Mouse (Mus musculus): ENCODE measurements around the gene Ppp1r15a. TPM values are rescaled to one million over a fixed set of nuclear protein-coding genes. Genes with fewer than 3 reads are reported as not detected.
A peak's percentile ranks its signal among the peaks of the same experiment; 100 is the strongest.

Ppp1r15a gene
- total and polyA plus RNA-seq, 2 experiments from 2014 or later, result 17.4 to 18.7 TPM

DNA sequence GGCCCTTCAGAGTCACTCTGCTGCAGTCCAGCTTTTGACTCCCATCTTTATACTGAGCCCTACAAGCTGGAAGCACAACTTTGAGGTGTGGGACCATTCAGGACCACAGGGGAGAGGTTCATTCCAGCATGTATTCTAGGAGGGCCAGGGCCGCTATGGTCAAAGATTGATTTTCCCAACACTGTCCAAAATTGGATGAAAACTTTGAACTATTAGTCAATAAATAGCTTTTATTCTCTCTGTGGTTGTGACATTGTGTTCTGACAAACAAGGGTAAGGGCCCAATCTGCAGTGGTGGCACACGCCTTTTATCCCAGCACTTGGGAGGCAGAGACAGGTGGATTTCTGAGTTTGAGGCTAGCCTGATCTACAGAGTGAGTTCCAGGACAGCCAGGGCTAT lies 27.9 kb upstream of the Ppp1r15a start:
- no peak overlapping the region for H3K9ac ChIP-seq (replicated peaks; ENCODE audit: low read length, poor library complexity, severe bottlenecking)
- no peak for ATAC-seq (ENCODE audit: low FRiP score)
- H3K36me3 ChIP-seq (ENCODE audit: insufficient read depth, low read length), result no peaks in the 10 kb centered on the region
- no peak for TF ChIP-seq CTCF (IDR thresholded peaks at IDR 0.05)
- DNase-seq (ENCODE audit: low spot score), result no peak
- H3K27ac ChIP-seq (ENCODE audit: low read depth, low read length), result no peak overlapping the region
- H3K4me3 ChIP-seq (ENCODE audit: low read depth, low read length), result no peak overlapping the region
- no peaks in the 10 kb centered on the region for H3K27me3 ChIP-seq (ENCODE audit: insufficient read depth, low read length)
- no peaks in the 10 kb centered on the region for H3K4me1 ChIP-seq (ENCODE audit: insufficient read depth, low read length)
- 95% methylated on average over 2 of the region's 2 CpGs for WGBS
- H3K9me3 ChIP-seq (ENCODE audit: low read length), result no peaks in the 10 kb centered on the region
- no peak overlapping the region for H3K4me2 ChIP-seq (ENCODE audit: low read depth, low read length, poor library complexity, severe bottlenecking)

DNA sequence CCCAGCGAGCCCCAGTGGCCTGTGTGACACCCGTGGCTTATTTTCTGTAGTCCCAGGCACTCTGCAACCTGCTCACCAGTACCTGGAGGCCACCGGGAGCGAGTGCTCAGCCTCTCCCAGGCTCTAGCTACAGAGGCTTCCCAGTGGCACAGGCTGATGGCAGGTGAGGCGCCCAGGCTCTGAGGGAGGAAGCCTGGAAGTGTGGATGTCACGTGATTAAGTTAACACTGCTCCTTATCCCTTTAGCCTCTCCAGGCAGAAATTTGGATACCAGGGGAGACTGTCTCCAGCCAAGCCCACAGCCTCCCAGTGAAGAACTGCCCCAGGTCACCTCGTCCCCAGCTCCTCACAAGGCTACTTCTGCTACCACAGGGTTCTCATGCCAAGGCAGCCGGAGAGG lies 27.5 kb upstream of the Ppp1r15a start:
- TF ChIP-seq CTCF (IDR thresholded peaks at IDR 0.05), result no peak

DNA sequence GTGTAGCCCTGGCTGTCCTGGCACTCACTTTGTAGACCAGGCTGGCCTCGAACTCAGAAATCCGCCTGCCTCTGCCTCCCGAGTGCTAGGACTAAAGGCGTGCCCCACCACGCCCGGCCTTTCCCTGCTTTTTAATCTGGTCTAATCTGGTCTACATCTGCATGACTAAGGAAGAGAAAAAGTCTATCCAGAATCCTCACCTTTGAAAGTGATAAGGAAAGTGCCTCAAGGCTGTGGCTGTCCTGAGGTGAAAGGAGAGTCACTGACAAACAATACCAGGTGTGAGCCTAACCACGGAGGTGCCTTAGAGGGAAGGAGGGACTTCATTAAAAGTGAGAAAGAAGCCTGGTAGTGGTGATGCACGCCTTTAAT lies 25.4 kb upstream of the Ppp1r15a start:
- Histone ChIP-seq H3K27me3 (ENCODE audit: insufficient read depth, low read length) (no peaks in the 10 kb centered on the region), H3K9ac (replicated peaks; ENCODE audit: low read length, poor library complexity, severe bottlenecking) (no peak overlapping the region), H3K27ac (ENCODE audit: low read depth, low read length) (no peak overlapping the region), H3K36me3 (ENCODE audit: insufficient read depth, low read length) (no peaks in the 10 kb centered on the region), H3K4me1 (ENCODE audit: insufficient read depth, low read length) (no peaks in the 10 kb centered on the region), H3K9me3 (ENCODE audit: low read length) (no peaks in the 10 kb centered on the region), H3K4me3 (ENCODE audit: low read depth, low read length) (no peak overlapping the region), H3K4me2 (ENCODE audit: low read depth, low read length, poor library complexity, severe bottlenecking) (no peak overlapping the region)
- DNase-seq (ENCODE audit: low spot score) (no peak), ATAC-seq (ENCODE audit: low FRiP score) (no peak)
- no peak for TF ChIP-seq CTCF (IDR thresholded peaks at IDR 0.05)
- WGBS, result 84% methylated on average over 8 of the region's 8 CpGs

More for the DNA sequence above, 27.5 kb upstream of the Ppp1r15a start:
- Histone ChIP-seq H3K9ac (replicated peaks; ENCODE audit: low read length, poor library complexity, severe bottlenecking) (no peak overlapping the region), H3K36me3 (ENCODE audit: insufficient read depth, low read length) (no peaks in the 10 kb centered on the region), H3K27me3 (ENCODE audit: insufficient read depth, low read length) (no peaks in the 10 kb centered on the region), H3K27ac (ENCODE audit: low read depth, low read length) (no peak overlapping the region), H3K9me3 (ENCODE audit: low read length) (no peaks in the 10 kb centered on the region), H3K4me2 (ENCODE audit: low read depth, low read length, poor library complexity, severe bottlenecking) (no peak overlapping the region), H3K4me3 (ENCODE audit: low read depth, low read length) (no peak overlapping the region), H3K4me1 (ENCODE audit: insufficient read depth, low read length) (no peaks in the 10 kb centered on the region)
- 61% methylated on average over 8 of the region's 8 CpGs for WGBS
- ATAC-seq (ENCODE audit: low FRiP score), result no peak
- no peak for DNase-seq (ENCODE audit: low spot score)

DNA sequence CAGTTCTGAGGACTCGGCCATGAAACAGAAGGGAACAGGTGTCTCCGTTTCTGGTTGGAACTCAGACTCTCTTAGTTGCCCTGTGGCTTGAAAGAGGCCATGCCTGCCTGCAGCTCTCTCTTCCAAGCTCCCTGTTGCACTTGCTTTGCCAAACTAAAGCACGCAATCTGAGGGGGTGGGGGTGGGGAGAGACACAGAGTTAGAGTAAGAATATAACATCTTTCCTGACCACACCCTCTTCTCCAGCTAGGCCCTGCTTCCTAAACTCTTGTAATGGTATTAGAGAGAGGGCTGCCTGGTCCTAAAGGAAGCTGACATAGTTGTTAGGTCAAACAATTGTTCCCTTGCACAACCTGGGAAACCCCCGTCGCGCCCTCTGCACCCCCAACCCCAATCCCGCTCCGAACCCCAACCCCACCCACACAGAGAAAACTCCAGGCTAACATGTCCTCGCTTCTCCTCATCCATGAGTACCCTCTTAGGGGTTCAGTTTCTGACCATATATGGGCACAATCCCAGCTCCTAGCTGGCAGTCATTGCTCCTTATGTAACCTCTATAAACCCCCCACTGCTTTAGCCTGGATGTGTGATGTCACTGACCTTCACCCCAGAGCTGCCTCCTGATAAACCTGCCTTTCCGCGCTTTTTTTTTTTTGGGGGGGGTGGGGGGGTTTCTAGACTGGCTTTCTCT lies 24.9 kb upstream of the Ppp1r15a start:
- no peak for TF ChIP-seq CTCF (IDR thresholded peaks at IDR 0.05)
- ATAC-seq (ENCODE audit: low FRiP score), result no peak
- WGBS, result 81% methylated on average over 11 of the region's 11 CpGs
- no peaks in the 10 kb centered on the region for H3K9me3 ChIP-seq (ENCODE audit: low read length)
- no peak overlapping the region for H3K4me3 ChIP-seq (ENCODE audit: low read depth, low read length)
- no peak for DNase-seq (ENCODE audit: low spot score)
- H3K27ac ChIP-seq (ENCODE audit: low read depth, low read length), result no peak overlapping the region
- no peaks in the 10 kb centered on the region for H3K36me3 ChIP-seq (ENCODE audit: insufficient read depth, low read length)
- H3K9ac ChIP-seq (replicated peaks; ENCODE audit: low read length, poor library complexity, severe bottlenecking), result no peak overlapping the region
- no peak overlapping the region for H3K4me2 ChIP-seq (ENCODE audit: low read depth, low read length, poor library complexity, severe bottlenecking)
- H3K27me3 ChIP-seq (ENCODE audit: insufficient read depth, low read length), result no peaks in the 10 kb centered on the region
- no peaks in the 10 kb centered on the region for H3K4me1 ChIP-seq (ENCODE audit: insufficient read depth, low read length)

DNA sequence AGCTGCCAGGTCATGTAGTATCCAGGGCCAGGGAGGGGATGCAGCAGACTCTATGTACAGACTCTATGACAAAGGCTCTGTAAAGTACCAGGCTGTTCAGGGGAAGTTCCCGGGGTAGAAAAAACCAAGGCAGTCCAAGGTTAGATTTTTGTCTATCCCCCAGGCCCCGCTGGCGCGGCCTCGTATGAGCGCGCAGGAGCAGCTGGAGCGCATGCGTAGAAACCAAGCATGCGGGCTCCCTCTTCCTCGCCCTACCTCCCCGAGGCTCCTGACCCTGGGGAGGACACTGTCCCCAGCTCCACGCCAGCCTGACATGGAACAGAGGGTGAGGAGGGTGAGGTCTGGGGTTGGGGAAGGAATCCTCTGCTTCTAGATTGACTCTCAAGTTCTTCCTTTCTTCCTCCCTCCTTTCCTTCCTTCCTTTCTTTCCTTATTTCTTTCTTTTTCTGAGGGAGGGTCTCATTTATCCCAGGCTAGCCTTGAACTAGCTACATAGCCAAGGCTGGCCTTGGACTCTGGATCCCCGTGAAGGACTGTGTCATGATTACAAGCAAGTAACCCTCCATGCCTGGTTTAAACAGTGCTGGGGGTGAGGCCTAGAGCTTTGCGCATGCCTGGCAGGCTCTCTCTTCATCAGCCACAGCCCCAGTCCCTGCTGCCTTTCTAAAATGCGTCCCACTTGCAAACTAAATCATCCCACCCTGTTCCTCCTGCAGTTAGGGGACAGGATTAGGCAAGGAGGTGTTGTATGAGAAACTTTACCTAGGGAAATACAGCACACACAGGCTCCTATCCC lies 23.8 kb upstream of the Ppp1r15a start:
- no peak overlapping the region for H3K4me3 ChIP-seq (ENCODE audit: low read depth, low read length)
- no peak for TF ChIP-seq CTCF (IDR thresholded peaks at IDR 0.05)
- H3K4me1 ChIP-seq (ENCODE audit: insufficient read depth, low read length), result no peaks in the 10 kb centered on the region
- H3K4me2 ChIP-seq (ENCODE audit: low read depth, low read length, poor library complexity, severe bottlenecking), result no peak overlapping the region
- H3K36me3 ChIP-seq (ENCODE audit: insufficient read depth, low read length), result no peaks in the 10 kb centered on the region
- H3K27me3 ChIP-seq (ENCODE audit: insufficient read depth, low read length), result no peaks in the 10 kb centered on the region
- WGBS, result 88% methylated on average over 16 of the region's 16 CpGs
- H3K27ac ChIP-seq (ENCODE audit: low read depth, low read length), result no peak overlapping the region
- DNase-seq (ENCODE audit: low spot score) (no peak), ATAC-seq (ENCODE audit: low FRiP score) (no peak)
- H3K9ac ChIP-seq (replicated peaks; ENCODE audit: low read length, poor library complexity, severe bottlenecking), result no peak overlapping the region
- no peaks in the 10 kb centered on the region for H3K9me3 ChIP-seq (ENCODE audit: low read length)

DNA sequence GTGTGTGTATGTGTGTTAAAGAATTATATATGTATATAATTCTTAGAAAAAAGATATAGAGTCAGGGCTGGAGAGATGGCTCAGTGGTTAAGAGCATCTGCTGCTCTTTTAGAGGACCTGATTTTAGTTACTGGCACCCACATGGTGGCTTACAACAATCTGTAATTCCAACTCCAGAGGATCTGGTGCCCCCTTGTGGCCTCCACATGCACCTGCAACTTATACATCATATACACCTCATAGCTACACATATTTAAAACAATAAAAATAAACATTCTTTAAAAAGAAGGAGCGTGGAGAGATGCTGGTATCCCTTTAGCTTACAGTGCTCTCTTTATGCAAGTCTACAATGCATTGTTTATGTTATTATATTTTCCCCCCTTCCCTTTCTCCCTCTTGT lies 18.5 kb upstream of the Ppp1r15a start:
- Histone ChIP-seq H3K4me2 (ENCODE audit: low read depth, low read length, poor library complexity, severe bottlenecking) (no peak overlapping the region), H3K27me3 (ENCODE audit: insufficient read depth, low read length) (no peaks in the 10 kb centered on the region), H3K27ac (ENCODE audit: low read depth, low read length) (no peak overlapping the region), H3K4me1 (ENCODE audit: insufficient read depth, low read length) (no peaks in the 10 kb centered on the region), H3K36me3 (ENCODE audit: insufficient read depth, low read length) (no peaks in the 10 kb centered on the region), H3K4me3 (ENCODE audit: low read depth, low read length) (no peak overlapping the region), H3K9me3 (ENCODE audit: low read length) (no peaks in the 10 kb centered on the region), H3K9ac (replicated peaks; ENCODE audit: low read length, poor library complexity, severe bottlenecking) (no peak overlapping the region)
- WGBS, result 95% methylated on average over 1 of the region's 1 CpGs
- DNase-seq (ENCODE audit: low spot score), result no peak
- TF ChIP-seq CTCF (IDR thresholded peaks at IDR 0.05), result 0 out of 2 replicates have a peak, but pooled peaks have one; percentile 2
- no peak for ATAC-seq (ENCODE audit: low FRiP score)
